Mouse (Mus musculus) left cerebral cortex, postnatal 36 days (tissue): ENCODE data around the gene Gtf2e1. TPM values are rescaled to one million over a fixed set of nuclear protein-coding genes. Genes with fewer than 3 reads are reported as not detected.

Experiments
- DNase-seq, 2 experiments: peaks; one replicate each; pipeline ENCODE4 v3.0.0; 2021 to 2022; ENCODE audit warnings: low spot score in 2 of 2, mixed read lengths in 1 of 2
- intact Hi-C: fragments of 180-260 bp; cut with DNase I; formaldehyde crosslinking; loops from one replicate; pipeline ENCODE4 v1.15.1; 2025
- total RNA-seq, 2 experiments: library from RNA; stranded (reverse); gene quantifications; 2 replicates each; pipeline ENCODE4 v1.2.3; 2021

Gene Gtf2e1
- total RNA-seq, 2 experiments from 2014 or later = 14.1 to 16.7 TPM

DNA sequence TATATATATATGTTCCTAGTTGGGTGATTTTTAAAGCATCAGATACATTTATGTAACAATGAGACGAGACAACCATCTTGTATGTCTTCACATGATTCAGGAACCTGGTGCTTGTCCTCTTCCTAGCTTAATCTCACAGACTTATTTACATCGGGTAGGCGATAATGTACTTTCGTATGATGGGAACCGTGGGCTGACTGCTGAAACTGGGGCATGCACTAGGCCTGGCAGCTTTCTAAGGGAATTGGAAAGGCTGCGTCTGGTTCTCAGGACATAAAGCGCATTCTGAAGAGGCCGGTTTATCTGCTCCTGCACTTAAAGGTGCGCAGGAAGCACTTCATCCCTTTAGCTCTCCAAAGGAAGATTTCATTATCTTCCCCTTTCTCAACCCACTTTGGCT is 32.8 kb downstream of the Gtf2e1 start:
- intact Hi-C loops = no loop called here
- peak in 1 of 2 experiments; percentile 26 for DNase-seq

DNA sequence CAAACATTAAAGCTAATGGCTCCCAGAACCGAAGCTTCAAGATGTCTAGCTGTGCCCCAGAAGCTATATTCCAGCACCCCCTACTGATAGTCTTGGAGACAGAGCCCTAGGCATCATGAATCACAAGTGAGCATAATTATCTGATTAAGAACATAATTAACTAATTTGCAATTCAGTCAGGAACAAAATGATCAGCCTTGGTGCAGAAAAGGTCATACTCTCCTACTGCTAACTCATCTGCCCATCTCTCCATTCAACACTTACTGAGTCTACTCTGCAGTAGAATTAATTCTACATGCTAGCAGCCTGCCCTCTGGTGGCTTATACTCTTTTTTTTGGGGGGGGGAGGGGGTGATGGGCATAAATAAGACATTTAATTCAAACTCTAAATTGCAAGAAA is 35.1 kb downstream of the Gtf2e1 start:
- intact Hi-C loops = no loop called here
- DNase-seq = no peak

DNA sequence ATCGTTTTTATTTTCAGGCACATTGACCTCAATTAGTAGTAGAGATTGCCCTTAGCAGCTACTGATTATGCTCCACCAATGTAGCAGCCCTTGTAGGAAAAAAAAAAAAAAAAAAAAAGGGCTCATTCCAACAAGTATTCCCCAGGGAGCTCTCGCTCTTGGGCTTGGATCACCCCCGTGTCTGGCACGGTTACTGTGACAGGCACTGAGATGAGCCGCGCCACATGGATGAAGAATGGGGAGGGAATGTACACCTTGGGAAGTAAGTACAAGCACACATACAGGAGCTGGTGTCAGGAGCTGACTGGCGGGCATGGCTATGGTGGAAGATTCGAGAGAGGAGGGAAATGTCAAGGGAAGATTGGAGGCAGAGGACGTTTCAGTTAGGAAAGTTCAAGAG is 41.0 kb downstream of the Gtf2e1 start:
- intact Hi-C loops = loop anchor here (5.0 kb wide), 1 partner anchor 116 kb away; the partner anchor contains the start of gene Stxbp5l
- no peak for DNase-seq

DNA sequence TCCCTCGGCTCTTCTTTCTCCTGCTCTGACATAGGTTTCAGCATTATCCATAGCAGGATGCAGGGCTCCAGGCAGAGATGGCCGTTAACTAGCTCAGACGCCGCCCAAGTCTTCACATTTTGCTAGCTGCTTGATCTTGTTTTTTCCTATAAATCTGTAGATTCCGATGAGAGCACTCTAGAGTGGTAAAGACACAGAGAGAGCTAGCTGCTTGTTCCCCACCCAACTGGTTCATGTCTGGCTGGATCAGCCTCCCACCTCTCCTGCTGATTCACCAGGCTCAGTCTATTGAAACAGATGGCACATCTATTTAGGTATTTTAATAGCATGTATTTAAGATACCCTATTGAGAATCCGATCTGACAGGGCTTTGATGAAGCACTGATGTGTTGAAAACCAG is 44.6 kb downstream of the Gtf2e1 start:
- peak; percentile 34 to 45 for DNase-seq
- intact Hi-C loops = loop anchor here (5.0 kb wide), 1 partner anchor 113 kb away; the partner anchor contains the start of gene Stxbp5l

DNA sequence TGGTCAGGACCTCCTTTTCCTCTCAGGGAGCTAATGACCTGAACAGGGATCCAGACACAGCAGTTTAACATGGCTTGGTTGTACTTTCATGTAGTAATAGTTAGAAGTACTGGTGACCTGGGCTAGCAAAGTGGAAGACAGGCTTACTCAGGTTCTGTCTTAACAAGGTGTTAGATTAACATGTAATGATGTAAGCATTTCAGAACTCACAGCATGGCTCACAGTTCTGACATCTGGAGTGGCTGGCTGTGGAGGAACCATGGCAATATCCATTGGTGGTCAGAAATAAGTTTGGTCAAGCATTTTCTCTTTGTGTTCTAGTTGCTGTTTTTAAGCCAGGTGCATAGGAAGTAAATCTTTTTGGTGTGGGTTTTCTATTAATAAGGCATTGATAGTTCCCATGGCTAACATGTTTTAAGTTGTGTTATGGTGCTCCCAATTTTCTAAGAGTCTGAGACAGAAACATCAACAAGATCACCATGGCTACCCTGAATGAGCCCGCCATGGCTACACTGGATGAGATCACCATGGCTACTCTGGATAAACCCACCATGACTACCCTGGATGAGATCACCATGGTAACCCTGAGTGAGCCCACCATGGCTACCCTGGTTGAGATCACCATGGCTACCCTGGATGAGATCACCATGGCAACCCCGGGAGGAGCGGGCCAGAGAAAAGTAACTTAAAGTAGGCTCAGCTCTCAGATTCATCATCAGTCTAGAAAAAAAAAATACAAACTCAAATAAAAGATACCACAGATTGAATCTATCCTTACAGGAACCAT is 52.6 kb downstream of the Gtf2e1 start:
- no peak for DNase-seq
- intact Hi-C loops = no loop called here

DNA sequence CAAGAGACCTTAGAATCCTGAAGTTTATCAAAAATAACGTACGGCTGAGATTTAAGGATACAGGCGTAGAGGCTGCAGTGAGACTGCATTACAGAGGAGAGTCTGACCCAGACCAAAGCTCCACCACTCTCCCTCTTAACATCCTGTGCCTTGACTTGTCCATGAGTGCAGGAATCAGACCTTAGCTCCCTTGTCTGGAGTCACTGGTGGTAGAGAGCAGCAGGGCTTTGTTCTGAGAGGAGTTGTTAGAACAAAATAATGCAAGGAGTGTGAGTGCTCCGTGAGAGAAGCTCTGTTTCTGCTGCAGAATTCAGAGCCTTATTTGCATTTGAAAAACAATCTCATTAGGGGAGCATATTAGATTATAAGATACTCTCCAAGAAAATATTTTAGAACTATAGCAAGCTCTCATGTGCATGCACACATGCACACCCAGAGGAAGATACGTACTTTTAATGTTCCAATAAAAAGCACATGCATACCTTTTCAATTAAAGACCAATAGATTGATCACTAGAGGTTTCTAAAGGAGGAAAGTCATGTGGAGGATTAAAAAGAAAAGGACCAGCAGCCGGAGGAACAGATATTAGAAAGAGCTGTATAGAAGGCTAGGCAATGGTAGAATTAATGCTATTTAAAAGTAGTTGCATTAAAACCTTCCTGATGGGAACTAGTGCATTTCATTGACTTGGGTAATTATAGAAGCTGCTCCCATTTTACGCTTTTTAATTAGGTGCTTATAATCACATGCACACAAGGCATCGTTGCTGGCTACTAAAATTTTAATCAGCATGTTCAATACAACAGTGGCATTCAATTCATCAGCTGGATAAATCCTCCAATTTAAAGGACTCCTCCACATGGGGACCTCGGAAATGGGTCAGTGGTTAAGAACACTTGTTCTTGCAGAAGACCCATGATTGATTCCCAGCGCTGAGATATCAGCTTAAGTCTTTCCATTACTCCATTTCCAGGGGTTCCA is 61.0 kb downstream of the Gtf2e1 start:
- intact Hi-C loops = no loop called here
- no peak for DNase-seq

DNA sequence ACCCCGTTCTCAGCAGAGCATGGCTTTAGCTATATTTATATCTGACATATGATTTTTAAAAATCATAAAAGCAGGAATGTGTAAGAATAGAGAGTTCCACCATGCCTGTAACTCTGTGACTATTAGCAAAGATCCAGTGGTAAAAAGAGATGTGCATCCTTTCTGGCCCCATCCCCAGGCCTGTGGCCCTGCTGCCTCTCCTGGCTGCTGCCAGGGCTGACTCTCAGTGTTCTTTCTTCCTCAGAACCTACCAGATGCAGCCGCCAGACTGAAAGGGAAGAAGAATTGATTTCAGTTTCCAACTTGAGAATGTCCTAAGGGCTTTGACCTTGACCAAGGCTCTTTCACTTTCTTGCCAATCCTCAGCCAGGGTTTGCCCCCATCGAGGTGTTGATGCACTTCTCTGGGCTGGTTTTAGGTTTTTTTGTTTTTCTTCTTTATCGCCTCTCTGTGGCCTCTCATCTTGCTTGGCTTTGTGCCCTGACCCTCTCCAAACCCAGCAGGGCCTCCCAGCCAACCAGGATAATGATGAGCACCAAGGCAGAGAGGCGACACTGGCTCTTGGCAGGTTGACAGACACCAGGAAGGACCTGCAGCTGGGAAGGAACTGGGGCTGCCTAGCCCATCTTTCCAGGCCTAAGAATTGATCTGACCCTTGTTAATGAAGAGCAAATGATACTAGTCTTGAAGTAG is 66.8 kb downstream of the Gtf2e1 start:
- DNase-seq = no peak
- intact Hi-C loops = no loop called here

DNA sequence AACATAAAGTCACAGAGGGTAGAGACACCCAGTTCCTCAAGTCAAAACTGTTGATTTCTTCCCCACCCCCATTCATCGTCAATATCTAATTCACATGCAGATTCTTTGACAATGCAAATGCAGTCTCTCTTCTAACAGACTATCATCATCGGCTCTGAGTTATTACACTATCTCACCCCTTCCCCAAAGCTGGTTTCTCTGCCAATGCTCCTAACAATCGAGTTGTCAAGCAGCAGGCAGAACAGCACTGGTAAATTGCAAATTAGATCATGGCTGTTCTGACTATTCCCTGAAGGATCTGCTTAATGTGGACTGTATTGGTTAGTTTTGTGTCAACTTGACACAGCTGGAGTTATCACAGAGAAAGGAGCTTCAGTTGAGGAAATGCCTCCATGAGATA is 70.0 kb downstream of the Gtf2e1 start:
- intact Hi-C loops = no loop called here
- DNase-seq = no peak

DNA sequence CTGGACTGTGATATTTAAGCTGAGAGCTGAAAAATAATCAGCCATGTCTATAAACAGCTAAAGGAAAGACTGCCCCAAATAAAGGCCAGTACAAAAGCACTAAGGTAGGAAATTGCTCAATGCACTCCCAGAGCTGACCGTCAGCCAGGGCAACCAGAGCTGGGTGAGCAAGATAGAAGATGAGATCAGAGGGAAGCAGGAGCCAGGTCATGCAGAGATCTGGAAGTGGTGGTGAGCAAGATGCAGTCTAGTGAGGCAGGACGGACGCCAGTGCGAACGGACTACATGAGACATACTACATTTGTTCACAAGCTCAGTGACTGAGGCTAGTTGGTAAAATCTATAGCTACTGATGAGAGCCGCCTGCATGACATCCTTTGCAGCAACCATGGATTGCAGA is 75.6 kb downstream of the Gtf2e1 start:
- no peak for DNase-seq
- intact Hi-C loops = no loop called here

DNA sequence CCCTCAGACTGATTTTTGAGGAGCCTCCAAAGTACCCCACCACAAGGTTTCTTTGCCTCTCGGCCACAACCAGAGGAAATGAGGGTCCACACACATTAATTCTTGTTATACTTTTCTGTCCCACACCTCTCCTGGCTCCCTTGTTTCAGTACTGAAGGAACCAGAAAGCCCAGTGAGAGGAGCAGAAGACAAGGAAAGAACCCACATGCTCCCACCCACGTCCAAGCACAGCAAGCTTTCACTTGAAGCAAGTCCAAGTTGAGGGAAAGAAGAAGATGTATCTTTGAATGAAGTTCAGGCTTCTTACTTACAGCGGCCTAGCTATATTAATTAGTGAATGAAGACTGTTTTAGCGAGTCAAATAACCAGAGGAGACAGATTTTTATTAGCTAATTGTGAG is 76.7 kb downstream of the Gtf2e1 start:
- intact Hi-C loops = no loop called here
- DNase-seq = peak; percentile 22 to 59

DNA sequence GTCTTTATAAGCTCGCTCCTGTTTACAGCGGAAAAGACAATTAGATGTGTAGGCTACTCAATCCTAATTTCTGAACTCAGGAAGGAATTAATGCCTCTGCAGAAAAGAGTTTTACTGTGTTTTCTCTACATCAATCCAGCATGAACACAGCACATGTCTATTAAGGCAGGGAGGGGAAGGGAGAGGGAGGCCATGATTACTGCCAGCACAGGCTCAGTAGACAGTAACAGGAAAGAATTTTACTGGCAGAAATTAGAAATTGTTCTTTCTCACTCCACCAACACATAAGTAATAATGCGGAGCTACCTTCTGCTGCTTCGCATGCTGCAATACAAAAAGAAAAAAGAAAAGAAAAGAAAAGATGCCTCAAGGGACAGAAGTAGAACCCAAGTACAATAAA is 78.0 kb downstream of the Gtf2e1 start:
- DNase-seq = no peak
- intact Hi-C loops = no loop called here

Other genes starting within 250 kb of the Gtf2e1 start
- gene Stxbp5l, start 154.8 kb downstream of the Gtf2e1 start, total RNA-seq = 100 to 1,000 TPM; 108 to 122 TPM
- gene Rabl3, start 96 bp upstream of the Gtf2e1 start, total RNA-seq = 10 to 100 TPM in 1 of 2 experiments, 1 to 10 TPM in 1; 9.0 to 10.1 TPM
- gene Hgd, start 40.4 kb upstream of the Gtf2e1 start, total RNA-seq = not detected
- gene Ndufb4, start 114.7 kb upstream of the Gtf2e1 start, total RNA-seq = 10 to 100 TPM; 65.4 to 68.8 TPM
- 10 to 100 TPM; 28.6 to 32.6 TPM for gene Fstl1, start 237.1 kb upstream of the Gtf2e1 start, total RNA-seq